Mouse (Mus musculus) lung, postnatal 4 days (tissue): ENCODE measurements around the gene Slx.
"Not testable (repeated sequence)": the region's sequence is repeated elsewhere in the genome, so short reads cannot be mapped to it uniquely, and the experiment has no call there.

ENCODE experiments used
- DNase-seq, 2 experiments: peaks; one replicate each; pipeline ENCODE4 v3.0.0; 2021

The Slx gene

GRCm38 (mm10) chrX:26545465-26545864, at the start of gene Slx:
TSS of gene Slx (minus strand) at chrX:26545565.
- not testable (repeated sequence) for DNase-seq
